Mouse (Mus musculus): ENCODE measurements around the gene Slc24a1. TPM values are rescaled to one million over a fixed set of nuclear protein-coding genes. Genes with fewer than 3 reads are reported as not detected.
"Not testable (repeated sequence)": the region's sequence is repeated elsewhere in the genome, so short reads cannot be mapped to it uniquely, and the experiment has no call there.

The Slc24a1 gene
- total RNA-seq (2021): under 1 TPM; 0.15 to 0.26 TPM
- long read RNA-seq, experiment 1: 0 reads
- long read RNA-seq, experiment 2: 0 reads

DNA sequence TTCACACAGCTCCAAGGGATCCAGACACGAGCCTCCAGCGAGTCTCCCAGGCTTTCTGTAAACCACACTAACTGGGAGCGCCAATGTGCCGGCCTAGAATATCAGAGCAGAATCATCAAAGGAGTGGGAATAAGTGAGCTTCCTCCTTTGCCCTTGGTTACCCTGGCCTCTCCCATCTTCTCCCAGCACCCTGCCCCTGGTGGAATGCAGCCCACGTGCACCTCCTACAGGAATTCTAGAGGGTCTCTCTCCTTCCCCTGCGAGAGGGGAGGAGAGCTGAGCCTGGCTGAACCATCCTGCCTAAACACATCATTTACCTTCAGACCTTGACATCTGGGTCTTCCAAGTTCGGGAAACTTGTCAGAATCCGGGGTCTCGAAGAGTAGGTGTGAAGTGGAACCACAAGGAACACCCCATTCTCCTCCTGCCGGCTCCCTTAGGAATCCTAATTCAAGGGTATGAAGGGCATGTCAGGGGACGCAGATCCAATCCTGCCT is at the start of gene Slc24a1:
TSS of gene Slc24a1 (minus strand) at position 447 of the 497 bp plus-strand sequence.
- intact Hi-C loops (cut with DNase I): no loop called here

DNA sequence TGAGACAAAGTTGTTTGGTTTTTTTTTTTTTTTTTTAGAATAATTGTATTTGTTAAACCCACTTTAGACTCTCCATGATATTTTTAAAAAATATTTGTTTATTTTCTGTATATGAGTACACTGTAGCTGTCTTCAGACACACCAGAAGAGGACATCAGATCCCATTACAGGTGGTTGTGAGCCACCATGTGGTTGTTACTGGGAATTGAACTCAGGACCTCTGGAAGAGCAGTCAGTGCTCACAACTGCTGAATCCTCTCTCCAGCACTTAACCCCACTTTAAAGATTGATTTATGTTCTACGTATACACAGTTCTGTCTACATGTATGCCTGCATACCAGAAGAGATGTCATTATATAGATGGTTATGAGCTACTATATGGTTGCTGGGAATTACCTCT is 44.1 kb upstream of the Slc24a1 start:
- DNase-seq (ENCODE audit: low spot score in 2 of 2); intact Hi-C loops (cut with DNase I): not testable (repeated sequence)

More for the DNA sequence above, at the start of gene Slc24a1:
- DNase-seq (ENCODE audit: low spot score in 2 of 2): no peak

DNA sequence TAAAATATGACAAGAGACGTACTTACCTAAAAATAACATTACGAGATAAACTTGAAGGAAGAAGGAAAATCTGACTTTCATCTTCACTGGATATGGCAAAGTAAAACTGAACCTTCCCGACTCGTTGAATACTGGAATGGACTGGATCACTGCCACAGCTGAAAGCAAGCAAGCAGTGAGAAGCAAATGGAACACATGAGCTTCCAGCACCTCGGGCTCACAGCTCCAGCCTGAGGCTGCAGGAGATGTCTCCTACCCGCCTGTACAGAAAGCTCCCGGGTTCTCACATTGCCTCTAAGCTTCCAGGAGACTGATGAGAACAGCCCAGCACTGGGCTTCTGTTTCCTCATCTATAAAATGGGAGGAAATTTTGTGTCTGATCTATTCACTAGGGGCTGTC is 38.9 kb upstream of the Slc24a1 start:
- intact Hi-C loops (cut with DNase I): no loop called here
- no peak for DNase-seq (ENCODE audit: low spot score in 2 of 2)

DNA sequence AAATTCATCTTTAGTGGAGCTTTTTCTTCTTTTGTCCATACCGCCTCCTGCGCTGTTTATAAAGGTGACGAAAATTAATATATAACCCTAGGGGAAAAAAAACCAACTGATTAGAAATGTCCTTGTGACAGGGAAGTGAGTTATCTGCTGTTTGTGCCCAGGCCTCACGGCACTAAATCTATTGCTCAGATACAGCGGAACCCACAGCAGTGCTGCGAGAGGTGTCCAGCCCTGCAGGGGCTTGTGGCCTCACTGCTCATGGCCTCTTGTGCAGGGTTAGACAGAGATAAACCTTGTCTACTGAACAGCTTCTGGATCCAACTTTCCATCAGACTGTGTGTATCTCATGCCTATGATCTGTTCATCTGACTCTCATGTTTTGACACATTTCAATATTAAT is 37.0 kb upstream of the Slc24a1 start:
- no peak for DNase-seq (ENCODE audit: low spot score in 2 of 2)
- intact Hi-C loops (cut with DNase I): no loop called here

DNA sequence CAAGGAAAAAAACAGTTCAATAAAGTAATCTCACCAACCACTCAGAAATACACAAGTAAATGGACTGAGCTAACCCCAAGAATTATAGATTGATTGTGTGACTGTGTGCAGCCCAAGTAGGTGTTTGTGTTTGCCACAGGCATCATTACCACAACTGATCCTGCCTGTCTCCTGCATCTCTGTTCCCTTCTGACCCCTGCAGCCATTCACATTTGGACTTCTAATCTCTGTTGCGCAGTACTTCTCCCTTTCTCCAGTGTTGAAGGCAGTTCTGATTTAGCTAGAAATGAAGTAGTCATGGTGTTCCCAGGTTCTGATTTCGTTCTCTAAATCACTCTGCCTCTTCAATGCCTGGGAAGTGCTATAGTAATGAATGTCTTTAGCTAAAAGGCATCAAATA is 36.2 kb upstream of the Slc24a1 start:
- DNase-seq (ENCODE audit: low spot score in 2 of 2): no peak
- intact Hi-C loops (cut with DNase I): no loop called here

DNA sequence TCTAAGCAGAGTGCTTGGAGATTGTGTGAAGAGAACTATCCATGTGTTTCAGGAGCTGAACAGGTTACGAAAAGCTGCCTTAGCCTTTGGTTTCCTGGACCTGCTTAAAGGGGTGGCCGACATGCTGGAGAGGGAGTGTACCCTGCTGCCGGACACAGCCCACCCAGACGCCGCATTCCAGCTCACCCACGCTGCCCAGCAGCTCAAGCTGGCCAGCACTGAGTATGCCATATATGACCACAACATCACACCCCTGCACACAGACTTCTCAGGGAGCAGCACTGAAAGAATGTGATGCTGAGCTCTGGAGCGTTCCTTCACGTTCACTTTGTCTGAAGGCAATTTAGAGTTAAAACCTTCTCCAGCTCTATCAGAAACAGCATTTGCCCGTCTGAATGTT is 34.4 kb upstream of the Slc24a1 start:
- intact Hi-C loops (cut with DNase I): no loop called here
- DNase-seq (ENCODE audit: low spot score in 2 of 2): no peak

DNA sequence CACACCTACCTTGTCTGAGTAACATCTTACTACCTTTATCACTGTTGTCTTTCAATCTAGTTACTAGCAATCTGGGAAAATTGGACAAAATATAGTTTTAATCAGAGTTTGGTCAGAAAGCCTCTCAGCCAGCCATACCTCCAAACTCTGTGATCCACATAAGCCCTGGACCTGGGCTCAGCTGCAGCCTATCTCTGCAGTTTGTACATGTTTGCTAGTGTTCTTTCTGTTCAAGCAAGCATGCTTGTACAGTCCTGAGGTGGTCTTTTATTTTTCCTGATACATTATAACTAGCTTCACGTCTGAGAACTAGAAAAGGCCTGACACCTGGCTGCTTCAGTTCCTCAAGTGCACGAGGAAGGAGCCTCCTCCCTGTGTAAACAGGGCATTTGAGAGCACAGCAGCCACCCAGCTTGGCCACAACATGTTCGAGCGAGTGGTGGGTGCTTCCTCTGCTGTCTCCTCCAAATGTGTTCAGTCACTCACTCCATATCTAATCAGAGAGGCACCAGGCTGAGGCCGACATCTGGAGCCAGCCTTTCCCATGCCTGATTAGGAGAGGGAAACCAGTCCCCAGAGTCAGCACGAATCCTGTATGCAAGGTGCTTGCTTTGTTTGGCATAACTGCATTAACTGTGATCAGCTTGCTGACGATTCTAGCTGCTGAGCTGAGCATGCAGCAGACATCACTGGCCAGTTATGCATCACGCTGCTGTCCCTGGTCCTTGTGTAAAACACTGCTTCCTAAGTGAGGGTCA is 33.8 kb upstream of the Slc24a1 start:
- intact Hi-C loops (cut with DNase I): no loop called here
- no peak for DNase-seq (ENCODE audit: low spot score in 2 of 2)

DNA sequence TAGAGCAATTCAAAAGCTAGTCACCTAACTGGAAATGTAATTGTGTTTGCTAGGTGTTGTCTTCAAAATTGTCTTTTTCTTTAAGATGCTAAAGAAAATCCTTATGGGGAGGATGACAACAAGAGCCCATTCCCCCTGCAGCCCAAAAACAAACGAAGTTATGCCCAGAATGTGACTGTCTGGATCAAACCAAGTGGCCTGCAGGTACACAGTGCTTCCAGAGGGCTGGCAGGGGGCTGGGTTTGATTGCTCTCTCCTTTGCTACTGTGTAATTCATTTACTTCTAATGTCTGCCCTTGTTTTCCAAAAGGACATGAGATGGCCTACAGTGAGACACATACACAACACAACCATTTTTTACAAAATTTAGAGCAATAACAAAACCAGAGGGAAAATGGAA is 30.5 kb upstream of the Slc24a1 start:
- intact Hi-C loops (cut with DNase I): no loop called here
- DNase-seq (ENCODE audit: low spot score in 2 of 2): no peak

DNA sequence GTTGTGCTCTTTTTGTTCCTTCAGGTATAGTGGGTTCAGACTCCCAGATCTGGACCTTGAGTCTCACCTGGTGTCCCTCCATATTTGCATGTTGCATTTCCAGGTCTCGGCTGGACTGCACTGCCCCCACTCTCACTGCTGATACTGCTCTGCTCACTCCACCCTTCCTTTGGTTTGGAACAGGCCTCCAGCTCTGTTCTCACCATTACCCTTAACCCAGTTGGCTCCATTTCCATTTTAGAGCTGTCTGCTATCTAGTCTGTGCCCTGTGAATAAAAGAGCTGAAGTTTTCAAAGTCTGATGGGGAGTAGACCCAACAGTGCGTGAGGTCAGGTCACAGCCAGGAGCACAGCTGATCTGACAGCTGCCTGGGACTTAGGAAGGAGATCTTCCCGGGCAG is 29.1 kb upstream of the Slc24a1 start:
- intact Hi-C loops (cut with DNase I): no loop called here
- no peak for DNase-seq (ENCODE audit: low spot score in 2 of 2)

DNA sequence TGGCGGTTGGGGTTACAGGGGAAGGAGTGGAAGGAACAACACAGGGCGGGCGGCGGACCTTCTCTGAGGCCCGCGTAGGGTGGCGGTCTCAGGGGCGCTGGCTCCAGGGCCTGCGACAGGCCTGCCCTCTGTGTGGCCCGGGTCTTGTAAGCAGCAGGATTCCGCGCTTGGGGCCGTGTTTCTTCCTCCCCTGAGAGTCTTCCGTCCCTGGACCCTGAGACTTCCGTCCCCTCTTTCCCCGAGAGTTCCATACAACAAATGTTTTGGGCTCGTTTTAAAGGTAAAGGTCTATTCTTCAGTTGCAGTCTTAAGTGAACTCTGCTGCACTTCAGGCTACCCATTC is 9.5 kb upstream of the Slc24a1 start:
- intact Hi-C loops (cut with DNase I): loop anchor here (2.0 to 10.0 kb wide), 4 partner anchors 58 to 686 kb away; partner anchors contain the start of gene Dis3l
- DNase-seq (ENCODE audit: low spot score in 2 of 2): no peak

DNA sequence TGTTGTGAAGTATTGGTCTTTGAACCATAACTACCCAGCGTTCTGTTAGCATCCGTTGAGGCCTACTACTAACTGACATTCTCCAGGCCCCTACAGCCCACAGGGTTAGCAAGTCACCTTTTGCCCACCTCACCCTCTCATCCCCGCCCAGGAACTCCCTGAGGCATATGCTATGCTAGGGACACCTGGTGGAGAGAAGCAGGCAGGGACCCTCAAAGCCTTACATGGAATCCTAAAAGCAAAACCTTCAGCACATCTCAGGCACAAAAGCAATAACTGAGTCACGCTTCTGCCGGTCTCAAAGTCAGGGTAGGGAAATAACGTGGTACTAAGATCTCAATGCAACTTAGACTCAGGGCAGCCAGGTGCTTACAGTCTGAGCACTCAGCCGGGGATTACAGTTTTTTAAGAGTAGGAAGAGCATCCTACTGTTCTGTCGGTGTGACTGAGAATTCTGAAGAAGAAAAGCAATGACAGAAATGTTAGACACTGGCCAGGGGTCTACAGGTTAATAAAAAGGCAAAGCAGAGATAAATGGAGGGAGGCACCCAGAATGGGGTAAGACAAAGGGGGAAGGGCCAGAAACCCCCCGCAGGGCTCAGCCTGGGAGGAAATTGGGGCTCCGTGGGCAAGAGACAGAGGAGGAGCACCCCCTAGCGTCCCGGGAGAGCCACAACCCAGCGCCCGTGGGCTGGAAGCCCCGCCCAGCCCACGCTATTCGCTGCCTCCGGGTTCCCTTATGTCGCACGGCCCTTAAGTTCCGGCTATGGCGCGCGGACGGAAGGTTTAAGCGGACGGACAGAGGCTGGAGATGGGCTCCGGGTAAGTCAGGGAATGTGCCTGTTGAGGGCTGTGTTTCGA is 8.9 kb upstream of the Slc24a1 start, which contains the start of gene Ints14:
TSS of gene Ints14 (plus strand) at position 789 of the 861 bp plus-strand sequence.
- peak; percentile 96 to 97 for DNase-seq (ENCODE audit: low spot score in 2 of 2)
- intact Hi-C loops (cut with DNase I): loop anchor here (2.0 to 10.0 kb wide), 4 partner anchors 58 to 686 kb away; partner anchors contain the start of gene Dis3l

DNA sequence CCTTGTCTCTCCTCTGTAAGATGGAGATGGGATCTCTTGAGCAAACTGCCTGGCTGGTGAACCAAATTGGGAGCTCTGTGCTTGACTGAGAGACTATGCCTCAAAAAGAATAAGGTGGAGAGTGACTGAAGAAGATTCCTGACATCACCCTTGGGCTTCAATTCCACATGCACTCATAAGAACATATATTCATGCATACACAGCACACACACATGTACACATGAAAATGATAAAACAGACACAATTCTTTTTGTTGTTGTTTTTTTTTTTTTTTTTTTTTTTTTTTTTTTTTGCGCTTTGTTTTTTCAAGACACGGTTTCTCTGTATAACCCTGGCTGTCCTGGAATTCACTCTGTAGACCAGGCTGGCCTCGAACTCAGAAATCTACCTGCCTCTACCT is 5.9 kb upstream of the Slc24a1 start:
- intact Hi-C loops (cut with DNase I): no loop called here
- no peak for DNase-seq (ENCODE audit: low spot score in 2 of 2)

DNA sequence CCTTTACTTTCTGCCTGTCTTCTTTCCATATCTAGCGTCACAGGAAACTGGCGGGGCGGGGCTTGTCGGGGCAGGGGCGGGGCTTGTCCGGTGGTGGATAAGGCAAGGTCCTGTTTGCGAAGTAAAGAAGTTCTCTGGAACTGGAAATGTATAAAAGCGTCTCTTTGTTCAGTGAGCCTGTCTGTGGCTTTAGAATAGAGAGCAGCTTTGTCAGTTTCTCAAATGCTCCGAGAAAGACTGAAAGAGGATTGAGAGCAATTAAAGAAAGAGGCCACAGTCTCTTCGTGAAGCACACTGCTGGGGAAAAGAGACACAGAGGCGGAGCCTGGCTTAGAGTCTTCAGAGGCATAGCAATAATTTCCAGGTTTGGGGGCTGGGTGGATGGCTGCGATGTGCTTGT is 4.9 kb upstream of the Slc24a1 start:
- intact Hi-C loops (cut with DNase I): no loop called here
- peak in 1 of 2 experiments; percentile 41 for DNase-seq (ENCODE audit: low spot score in 2 of 2)

DNA sequence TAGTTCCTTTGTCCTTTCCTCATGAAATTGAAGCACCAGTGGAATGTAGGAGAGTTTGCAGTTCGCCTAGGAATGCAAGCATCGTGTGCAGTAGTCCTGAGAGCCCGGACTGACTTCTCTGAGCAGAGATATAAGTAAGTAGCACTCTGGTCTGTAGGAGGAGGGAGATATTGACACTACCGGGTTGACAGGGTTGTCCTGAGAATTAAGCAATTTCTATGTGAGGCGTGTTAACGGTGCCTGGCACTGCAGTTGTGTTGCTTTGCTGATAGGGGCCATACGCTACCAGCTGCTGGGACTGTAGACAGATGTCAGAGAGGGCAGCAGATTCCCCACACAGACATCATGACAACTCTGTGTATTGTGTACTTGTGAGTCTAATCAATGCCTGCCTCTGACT is 1.8 kb upstream of the Slc24a1 start:
- intact Hi-C loops (cut with DNase I): no loop called here

DNA sequence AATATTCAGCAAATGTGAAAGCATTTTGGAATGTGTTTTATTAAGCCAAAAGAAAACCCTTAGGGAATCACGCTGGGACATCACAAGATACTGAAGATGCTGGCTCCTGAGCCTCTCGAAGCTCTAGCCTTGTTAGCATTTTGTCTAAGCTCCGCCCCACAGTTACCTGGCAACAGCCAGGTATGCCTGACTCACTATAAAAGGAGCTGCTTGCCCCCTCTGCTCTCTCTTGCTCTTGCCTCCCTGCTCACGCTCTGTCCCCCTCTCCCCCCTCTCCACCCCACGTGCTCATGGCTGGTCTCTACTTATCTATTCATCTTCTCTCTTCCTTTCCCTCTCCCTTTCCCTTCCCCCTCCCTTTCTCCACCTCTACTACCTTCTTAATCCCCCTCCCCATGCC is 648 bp upstream of the Slc24a1 start:
- no peak for DNase-seq (ENCODE audit: low spot score in 2 of 2)
- intact Hi-C loops (cut with DNase I): no loop called here

More for the DNA sequence above, 1.8 kb upstream of the Slc24a1 start:
- DNase-seq (ENCODE audit: low spot score in 2 of 2): no peak

DNA sequence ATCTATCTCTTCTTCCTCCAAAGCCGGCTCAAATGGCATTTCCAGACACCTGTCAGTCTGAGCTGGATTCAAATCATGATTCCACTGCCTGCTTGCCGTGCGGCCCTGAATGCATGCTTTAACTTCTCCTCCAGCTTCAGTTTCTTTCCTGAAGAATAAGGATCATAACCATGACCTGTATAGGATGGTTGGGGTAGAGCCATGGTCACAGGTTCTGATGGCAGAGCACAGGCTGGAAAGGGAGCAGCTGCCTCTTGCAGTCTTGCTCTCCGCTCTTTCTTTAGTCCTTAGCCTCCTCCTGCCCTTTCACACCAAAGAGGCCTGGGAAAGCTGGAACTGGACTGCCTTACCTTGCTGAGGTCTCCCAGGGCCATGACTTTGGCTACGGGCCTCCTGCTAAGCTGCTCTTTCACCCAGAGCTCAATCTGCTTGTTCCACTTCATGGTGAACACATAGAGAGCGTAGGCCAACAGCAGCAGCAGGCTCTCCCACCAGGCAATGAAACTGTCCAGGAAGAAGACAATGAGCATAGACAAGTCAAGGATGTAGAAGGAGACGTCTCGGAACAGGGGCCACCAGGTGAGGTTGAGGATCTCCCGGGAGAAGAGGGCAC is 3.8 kb downstream of the Slc24a1 start:
- no peak for DNase-seq (ENCODE audit: low spot score in 2 of 2)
- intact Hi-C loops (cut with DNase I): no loop called here

DNA sequence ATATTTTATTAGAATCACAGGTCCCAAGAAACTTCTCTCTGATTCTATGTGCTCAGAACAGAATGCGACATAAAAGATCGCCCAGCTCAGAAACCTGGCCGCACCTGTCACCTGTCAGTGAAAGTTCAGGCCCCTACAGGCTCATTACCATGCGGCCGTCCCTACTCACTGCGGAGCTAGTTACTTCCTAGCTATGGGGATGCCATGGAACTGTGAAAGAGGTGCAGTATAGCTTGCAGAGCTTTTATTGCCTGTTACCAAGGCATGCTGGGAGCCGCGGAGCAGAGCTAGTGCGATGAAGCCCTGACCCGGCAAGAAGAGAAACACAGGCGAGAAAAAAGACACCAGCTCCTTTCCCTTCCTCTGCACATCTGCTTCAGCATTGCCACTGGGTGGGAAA is 7.4 kb downstream of the Slc24a1 start:
- intact Hi-C loops (cut with DNase I): no loop called here
- DNase-seq (ENCODE audit: low spot score in 2 of 2): no peak

DNA sequence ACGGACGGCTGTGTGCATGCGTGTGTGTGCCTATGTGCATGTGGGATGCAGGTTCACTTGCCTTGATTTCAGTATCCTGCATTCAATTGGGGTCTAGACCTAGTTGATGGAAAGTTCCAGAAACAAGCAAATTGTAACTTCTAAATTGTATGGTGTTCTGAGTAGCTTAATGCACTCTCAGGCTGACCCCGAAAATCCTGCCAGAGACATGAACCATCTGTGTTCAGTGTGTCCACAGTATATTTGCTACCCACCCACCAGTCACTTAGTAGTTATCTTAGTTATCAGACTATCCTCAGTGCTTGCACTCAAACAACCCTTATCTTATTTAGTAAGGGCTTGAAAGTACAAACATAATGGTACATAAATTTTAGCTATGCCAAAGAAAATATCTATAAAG is 9.8 kb downstream of the Slc24a1 start:
- intact Hi-C loops (cut with DNase I): no loop called here

DNA sequence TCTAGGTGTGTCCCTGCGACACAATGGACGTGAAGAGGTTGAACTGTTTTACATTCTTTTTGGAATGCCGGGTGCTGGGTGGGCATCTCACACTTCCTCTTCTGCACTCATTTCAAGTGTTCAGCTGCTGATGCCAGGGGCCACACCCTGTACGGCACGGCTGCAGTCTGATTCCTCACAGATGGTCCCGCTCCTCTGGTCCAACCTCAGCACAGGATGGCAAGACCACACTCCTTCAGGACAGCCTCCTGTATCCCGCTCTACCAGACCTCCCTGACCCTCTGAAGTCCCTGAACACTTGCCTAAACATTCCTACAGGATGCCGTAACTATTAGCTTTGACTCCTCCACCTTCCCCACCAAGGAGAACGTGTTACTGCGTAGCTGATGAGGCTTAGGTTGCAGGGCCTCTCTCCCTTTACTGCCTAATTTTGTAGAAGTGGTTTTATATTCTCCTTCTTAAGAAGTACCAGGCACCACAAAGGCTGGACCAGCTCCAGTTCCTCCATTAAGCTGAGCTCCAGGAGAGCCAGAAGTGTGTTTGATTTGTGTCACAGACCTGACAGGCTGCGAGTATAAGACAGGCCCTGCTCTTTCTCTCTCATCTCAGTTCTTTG is 10.6 kb downstream of the Slc24a1 start:
- no peak for DNase-seq (ENCODE audit: low spot score in 2 of 2)
- intact Hi-C loops (cut with DNase I): no loop called here

More for the DNA sequence above, 9.8 kb downstream of the Slc24a1 start:
- no peak for DNase-seq (ENCODE audit: low spot score in 2 of 2)

Data from left cerebral cortex, postnatal 14 days (tissue).